Mouse (Mus musculus) midbrain, embryonic 15.5 days (tissue): ENCODE measurements around the gene Rps10. TPM values are rescaled to one million over a fixed set of nuclear protein-coding genes. Genes with fewer than 3 reads are reported as not detected.
A peak's percentile ranks its signal among the peaks of the same experiment; 100 is the strongest.

Experiments
- ATAC-seq: fragments of 200-750 bp; cut with Nextera tagmentation; replicated peaks from 2 replicates; pipeline ENCODE4 v1.8.0; 2017; ENCODE audit warnings: moderate TSS enrichment
- H3K27ac ChIP-seq: fragments of 300-500 bp; sonication (generic); 2 replicates; pipeline ENCODE4 v1.5.1; 2015; ENCODE audit warnings: mild to moderate bottlenecking, inconsistent platforms
- H3K27me3 ChIP-seq: fragments of 300-500 bp; sonication (generic); replicated peaks from 2 replicates; pipeline ENCODE4 v1.6.1; 2015; ENCODE audit warnings: inconsistent platforms
- H3K36me3 ChIP-seq: fragments of 300-500 bp; sonication (generic); replicated peaks from 2 replicates; pipeline ENCODE4 v1.6.1; 2015; ENCODE audit warnings: inconsistent platforms
- H3K4me1 ChIP-seq: fragments of 300-500 bp; sonication (generic); 2 replicates; pipeline ENCODE4 v1.6.1; 2015; ENCODE audit warnings: inconsistent platforms
- H3K4me2 ChIP-seq: fragments of 300-500 bp; sonication (generic); 2 replicates; pipeline ENCODE4 v1.6.1; 2015; ENCODE audit warnings: inconsistent platforms, mild to moderate bottlenecking, moderate library complexity
- H3K4me3 ChIP-seq: fragments of 300-500 bp; sonication (generic); 2 replicates; pipeline ENCODE4 v1.5.1; 2015; ENCODE audit warnings: mild to moderate bottlenecking, inconsistent platforms
- H3K9ac ChIP-seq: fragments of 300-500 bp; sonication (generic); 2 replicates; pipeline ENCODE4 v1.6.1; 2015; ENCODE audit warnings: mild to moderate bottlenecking, inconsistent platforms
- H3K9me3 ChIP-seq: fragments of 300-500 bp; sonication (generic); 2 replicates; pipeline ENCODE4 v1.6.1; 2016; ENCODE audit warnings: inconsistent platforms
- WGBS: fragments of 180-500 bp; shearing (Covaris S2); methylation state at CpG from one replicate; pipeline ENCODE4 v1.1.7; 2015; ENCODE audit warnings: mixed read lengths; 5-methylcytosine and 5-hydroxymethylcytosine counted together
- polyA plus RNA-seq: library from polyadenylated mRNA; unstranded; fragments of >200 nt; fragmentation: Nextera tagmentation; extraction: Ambion mirVana; gene quantifications from 2 replicates; pipeline ENCODE4 v1.2.1, GENCODE M21; 2015

Gene Rps10
- 417 and 421 TPM in 2 replicates for polyA plus RNA-seq

DNA sequence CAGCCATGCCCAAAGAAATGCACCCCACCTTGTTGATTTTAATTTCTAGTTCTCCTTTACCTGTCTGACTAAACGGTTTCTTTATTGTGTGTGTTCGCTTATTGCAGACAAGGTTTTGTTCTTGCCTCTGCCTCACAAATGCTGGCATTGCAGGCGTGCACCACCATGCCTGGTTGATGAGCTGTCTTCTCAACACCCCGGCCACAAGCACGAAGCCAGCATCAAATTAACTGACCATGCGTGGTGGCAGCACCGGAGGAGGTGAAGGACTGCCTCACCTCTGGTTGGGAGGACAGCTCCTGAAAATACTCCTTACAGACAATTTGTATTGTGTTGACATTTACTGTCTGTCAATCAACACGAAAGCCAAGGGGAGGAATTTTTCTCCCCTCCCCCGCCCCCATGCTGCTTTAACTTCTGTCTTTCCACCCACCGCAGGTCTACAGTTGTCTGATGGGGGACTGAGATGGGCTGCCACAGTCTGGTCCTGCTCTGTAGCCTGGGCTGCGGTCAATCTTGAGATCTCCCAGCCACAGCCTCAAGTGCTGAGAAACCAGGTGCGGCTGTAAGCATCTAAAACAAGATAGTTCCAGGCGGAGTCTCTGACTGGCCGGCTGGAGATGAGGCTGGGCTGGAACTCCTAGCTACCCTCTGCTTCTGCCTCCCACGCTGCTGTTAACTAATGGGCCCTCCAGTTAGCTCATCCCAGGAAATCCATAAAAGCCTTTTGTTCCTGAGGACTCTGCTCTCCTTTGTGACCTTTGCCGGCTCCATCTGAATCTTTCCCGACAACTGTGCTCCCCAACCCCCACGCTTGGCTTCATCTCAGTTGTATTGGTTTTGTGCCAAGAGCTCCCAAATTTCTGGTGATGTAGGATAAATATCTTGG is at the start of gene Rps10:
Gene Rps10, minus strand, starts transcription at position 538 of the 889 bp plus-strand sequence.
- peaks cover 28% of the 10 kb centered on the region for H3K4me1 ChIP-seq
- peak within 1 kb of the TSS; percentile 57 for H3K4me2 ChIP-seq
- WGBS: 50% methylated on average over 18 of the region's 18 CpGs
- ATAC-seq: no peak
- H3K4me3 ChIP-seq: peak within 1 kb of the TSS; percentile 59
- peaks cover 4% of the 10 kb centered on the region; the same call in 1 of the 2 replicates for H3K36me3 ChIP-seq
- H3K27ac ChIP-seq: peak within 1 kb of the TSS; percentile 87
- no peaks in the 10 kb centered on the region for H3K27me3 ChIP-seq
- H3K9me3 ChIP-seq: no peaks in the 10 kb centered on the region
- 0 out of 2 replicates have a peak within 1 kb of the TSS, but pooled peaks have one; percentile 36 for H3K9ac ChIP-seq

DNA sequence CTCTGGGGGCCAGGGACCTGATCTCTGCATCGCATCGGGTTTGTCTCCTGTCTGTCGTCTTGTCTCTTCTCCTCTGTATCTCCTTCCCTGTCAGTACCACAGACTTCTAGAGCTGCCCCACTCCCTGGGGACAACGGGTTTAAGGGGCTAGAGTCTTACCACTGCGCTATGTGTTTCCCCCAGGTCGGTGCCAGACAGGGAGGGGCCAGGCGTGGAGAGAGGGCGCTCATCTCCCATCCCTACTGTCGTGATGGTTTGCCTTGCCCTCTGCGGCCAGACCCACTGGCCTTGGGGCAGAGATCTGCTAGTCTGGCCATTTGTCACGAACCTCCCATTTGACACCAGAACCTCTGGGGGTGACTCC is 49.1 kb upstream of the Rps10 start:
- Histone ChIP-seq H3K9ac (peak overlapping the region; percentile 71), H3K4me1 (peaks cover 27% of the 10 kb centered on the region), H3K4me3 (peak overlapping the region; percentile 59), H3K4me2 (peak overlapping the region; percentile 86), H3K9me3 (no peaks in the 10 kb centered on the region), H3K27me3 (no peaks in the 10 kb centered on the region), H3K36me3 (no peaks in the 10 kb centered on the region), H3K27ac (peak overlapping the region; percentile 31; the same call in 1 of the 2 replicates)
- ATAC-seq: peak; percentile 51; the same call in 1 of the 2 replicates
- 0% methylated on average over 11 of the region's 11 CpGs for WGBS

DNA sequence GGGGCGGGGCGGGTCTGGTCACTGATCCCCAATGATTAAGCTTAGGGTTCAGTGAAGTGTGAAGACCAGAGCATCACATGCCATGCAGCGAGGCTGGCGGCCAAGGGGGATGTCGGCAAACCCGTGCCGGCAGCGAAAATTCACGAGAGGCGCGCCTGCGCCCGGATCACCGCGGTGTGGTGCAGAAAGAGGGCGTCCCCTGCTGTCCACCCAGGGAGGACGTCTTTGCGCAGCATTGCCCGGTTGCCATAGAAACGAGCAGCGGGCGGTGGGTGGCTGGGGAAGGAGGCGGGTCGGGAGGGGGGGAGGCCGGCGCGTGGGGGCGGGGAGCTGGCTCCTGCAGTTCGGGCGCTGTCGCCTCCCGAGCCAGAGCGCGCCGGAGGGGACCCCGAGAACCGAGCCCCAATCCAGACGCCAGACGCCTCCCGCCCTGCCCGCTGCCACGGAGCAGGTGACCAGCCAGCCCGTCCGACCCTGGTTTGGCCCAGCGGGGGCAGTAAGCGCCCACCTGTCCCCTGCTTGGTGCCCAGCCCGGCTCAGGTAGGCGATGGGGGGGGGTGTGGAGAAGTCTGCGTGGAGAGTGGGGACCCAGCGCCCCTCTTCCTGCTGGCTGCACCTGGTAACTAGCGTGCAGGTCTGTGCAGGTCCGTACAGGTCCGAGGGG is 48.5 kb upstream of the Rps10 start:
- Histone ChIP-seq H3K9me3 (no peaks in the 10 kb centered on the region), H3K36me3 (no peaks in the 10 kb centered on the region), H3K27ac (peak overlapping the region; percentile 31; the same call in 1 of the 2 replicates), H3K27me3 (no peaks in the 10 kb centered on the region), H3K4me2 (peak overlapping the region; percentile 86), H3K4me3 (peak overlapping the region; percentile 59), H3K9ac (peak overlapping the region; percentile 71), H3K4me1 (peaks cover 27% of the 10 kb centered on the region)
- ATAC-seq: peak; percentile 73
- WGBS: under 1% methylated on average over 45 of the region's 53 CpGs

DNA sequence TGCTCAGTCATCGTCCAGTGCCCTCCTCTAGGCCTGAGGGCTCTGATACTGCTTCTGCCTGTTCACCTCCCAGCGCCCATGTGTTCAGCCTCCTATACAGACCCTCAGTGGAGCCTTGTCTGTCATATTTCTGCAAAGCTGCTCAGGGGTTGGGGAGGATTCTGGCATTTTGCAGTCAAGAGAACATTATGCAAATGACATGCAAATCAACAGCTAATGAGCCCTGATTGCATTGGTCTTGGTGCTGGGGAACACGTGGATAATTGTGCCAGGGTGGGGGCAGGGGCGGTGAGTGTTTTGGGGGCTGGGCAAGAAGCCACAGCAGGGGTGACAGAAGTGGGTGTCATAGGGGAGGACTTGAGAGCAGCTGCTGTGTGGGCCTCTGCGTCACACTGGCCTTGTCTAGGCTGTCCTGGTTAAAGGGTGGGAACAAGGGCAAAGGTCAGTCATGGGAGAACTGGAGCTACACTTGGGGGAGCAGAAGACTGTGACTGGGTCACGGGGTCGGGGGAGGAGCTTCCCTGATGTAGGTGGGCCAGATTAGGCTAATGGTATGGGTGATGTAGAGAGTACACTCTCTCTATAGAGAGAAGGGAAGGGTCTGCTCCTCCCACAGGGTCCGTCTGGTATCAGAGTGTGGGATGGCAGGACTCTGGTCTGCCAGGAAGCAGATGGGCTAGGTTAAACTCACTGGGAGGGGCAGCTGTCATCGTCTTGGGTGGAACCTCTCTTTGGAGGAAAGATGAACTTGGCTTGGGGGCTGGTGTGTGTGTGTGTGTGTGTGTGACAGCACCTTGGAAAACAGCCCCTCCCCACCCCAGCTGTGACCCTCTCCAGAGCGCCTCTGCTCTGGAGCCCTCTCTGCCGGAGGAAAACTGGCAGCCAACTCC is 42.7 kb upstream of the Rps10 start:
- no peak overlapping the region for H3K9ac ChIP-seq

DNA sequence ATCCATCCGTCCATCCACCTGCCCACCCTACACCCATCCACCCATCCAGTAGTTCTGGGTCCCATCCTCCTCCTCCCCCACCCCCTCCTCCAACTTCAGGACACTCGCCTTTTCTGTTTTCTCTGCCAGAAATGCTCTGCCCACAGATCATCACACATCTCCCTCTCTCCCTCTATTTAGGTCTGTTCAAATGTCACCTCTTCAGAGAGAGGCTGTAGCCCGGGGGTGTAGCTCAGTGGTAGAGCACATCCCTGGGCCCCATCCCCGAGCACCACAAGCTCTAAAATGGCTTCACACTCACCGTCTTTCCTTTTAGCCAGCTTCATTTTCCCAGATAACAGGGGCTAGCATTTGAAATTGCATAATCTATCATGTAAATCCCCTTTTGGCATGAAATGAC is 41.3 kb upstream of the Rps10 start:
- Histone ChIP-seq H3K4me1 (peaks cover 22% of the 10 kb centered on the region), H3K27ac (no peak overlapping the region), H3K9ac (no peak overlapping the region), H3K36me3 (no peaks in the 10 kb centered on the region), H3K4me3 (no peak overlapping the region), H3K4me2 (no peak overlapping the region), H3K9me3 (no peaks in the 10 kb centered on the region), H3K27me3 (no peaks in the 10 kb centered on the region)
- no peak for ATAC-seq
- 79% methylated on average over 5 of the region's 5 CpGs for WGBS

More for the DNA sequence above, 42.7 kb upstream of the Rps10 start:
- WGBS: 37% methylated on average over 11 of the region's 11 CpGs
- Histone ChIP-seq H3K9me3 (no peaks in the 10 kb centered on the region), H3K4me1 (peaks cover 22% of the 10 kb centered on the region), H3K36me3 (no peaks in the 10 kb centered on the region), H3K27me3 (no peaks in the 10 kb centered on the region), H3K4me3 (no peak overlapping the region), H3K4me2 (no peak overlapping the region), H3K27ac (peak overlapping the region; percentile 78)
- ATAC-seq: peak; percentile 67

DNA sequence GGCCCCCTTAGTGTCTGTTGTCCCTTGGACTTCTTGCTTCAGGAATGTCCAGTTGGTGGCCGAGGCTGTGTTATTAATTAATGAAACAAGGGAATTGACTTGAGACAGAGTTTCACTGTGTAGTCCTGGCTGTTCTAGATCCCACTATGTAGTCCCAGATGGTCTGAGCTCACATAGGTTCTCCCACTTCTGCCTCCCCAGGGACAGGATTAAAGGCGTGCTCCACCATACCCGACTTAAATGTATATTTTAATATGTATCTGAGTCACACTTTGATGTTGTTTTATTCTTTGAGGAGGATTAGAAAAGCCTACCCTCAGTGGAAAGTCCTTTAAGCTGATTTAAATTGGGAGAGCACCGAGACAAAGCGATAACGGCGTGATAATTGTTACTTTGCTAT is 39.8 kb upstream of the Rps10 start:
- no peaks in the 10 kb centered on the region for H3K36me3 ChIP-seq
- H3K4me3 ChIP-seq: no peak overlapping the region
- no peaks in the 10 kb centered on the region for H3K27me3 ChIP-seq
- ATAC-seq: no peak
- no peaks in the 10 kb centered on the region for H3K9me3 ChIP-seq
- H3K9ac ChIP-seq: no peak overlapping the region
- no peak overlapping the region for H3K4me2 ChIP-seq
- WGBS: 36% methylated on average over 7 of the region's 7 CpGs
- H3K4me1 ChIP-seq: peaks cover 22% of the 10 kb centered on the region
- H3K27ac ChIP-seq: no peak overlapping the region

DNA sequence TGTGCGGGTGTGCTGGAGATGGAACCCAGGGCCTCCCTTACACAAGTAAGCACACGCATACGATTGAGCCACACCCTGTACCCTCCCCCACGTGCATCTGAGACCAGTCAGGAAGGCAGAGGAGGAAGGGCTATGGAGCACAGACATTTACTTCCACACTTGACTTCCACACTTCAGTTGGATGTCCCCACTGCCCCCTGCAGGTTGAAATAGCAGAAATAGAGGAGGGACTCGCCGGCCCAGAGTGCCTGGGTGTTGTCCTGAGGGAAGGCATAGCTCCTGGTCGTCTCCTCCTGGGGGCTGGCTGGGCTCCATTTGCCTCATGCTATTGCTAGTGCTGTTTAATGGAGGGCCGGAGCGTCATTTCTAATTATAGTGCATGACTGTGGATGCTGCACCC is 39.0 kb upstream of the Rps10 start:
- ATAC-seq: no peak

DNA sequence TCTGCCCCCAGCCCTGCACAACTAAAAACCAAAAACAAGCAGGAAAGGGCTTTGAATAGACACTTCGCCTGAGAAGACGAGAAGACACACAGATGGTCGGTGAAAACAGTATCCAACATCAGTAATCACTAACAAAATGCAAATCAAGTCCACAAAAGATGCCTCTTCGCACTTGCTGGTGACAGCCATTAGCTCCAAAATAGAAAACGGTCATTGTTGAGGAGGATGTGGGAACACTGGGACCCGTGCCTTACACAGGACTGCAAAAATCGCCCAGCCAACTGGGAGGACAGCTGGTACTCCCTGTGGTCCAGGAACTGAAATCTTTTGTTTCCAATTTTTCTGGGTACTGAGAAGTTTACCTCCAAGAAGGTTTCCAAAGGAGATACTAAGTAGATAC is 37.5 kb upstream of the Rps10 start:
- peaks cover 12% of the 10 kb centered on the region for H3K4me1 ChIP-seq
- no peak for ATAC-seq
- H3K4me3 ChIP-seq: no peak overlapping the region
- no peak overlapping the region for H3K27ac ChIP-seq
- WGBS: 64% methylated on average over 7 of the region's 7 CpGs
- H3K9me3 ChIP-seq: no peaks in the 10 kb centered on the region
- H3K4me2 ChIP-seq: no peak overlapping the region
- H3K9ac ChIP-seq: no peak overlapping the region
- no peaks in the 10 kb centered on the region for H3K27me3 ChIP-seq
- no peaks in the 10 kb centered on the region for H3K36me3 ChIP-seq

More for the DNA sequence above, 39.0 kb upstream of the Rps10 start:
- Histone ChIP-seq H3K4me2 (no peak overlapping the region), H3K27me3 (no peaks in the 10 kb centered on the region), H3K4me1 (peaks cover 22% of the 10 kb centered on the region), H3K36me3 (no peaks in the 10 kb centered on the region), H3K27ac (no peak overlapping the region), H3K4me3 (no peak overlapping the region), H3K9me3 (no peaks in the 10 kb centered on the region), H3K9ac (no peak overlapping the region)
- WGBS: 75% methylated on average over 9 of the region's 9 CpGs

DNA sequence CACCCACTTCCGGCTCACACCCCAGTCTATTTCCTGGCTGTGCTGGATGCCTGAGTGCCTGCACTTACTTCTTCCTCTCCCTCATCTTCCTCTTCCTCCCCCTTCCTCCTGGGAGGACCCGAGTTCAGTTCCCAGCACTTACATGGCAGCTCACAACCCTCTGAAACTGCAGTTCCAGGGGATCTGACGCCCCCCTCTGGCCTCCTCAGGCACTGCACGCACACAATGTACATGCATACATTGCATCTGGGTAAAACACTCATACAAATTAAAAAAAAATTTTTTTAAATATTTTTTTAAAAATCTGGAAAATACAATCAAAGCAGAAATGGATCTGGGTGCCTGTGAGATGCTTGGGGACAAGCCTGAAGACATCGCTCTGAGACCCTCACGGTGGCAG is 35.3 kb upstream of the Rps10 start:
- no peaks in the 10 kb centered on the region for H3K9me3 ChIP-seq
- no peak overlapping the region for H3K9ac ChIP-seq
- H3K4me3 ChIP-seq: no peak overlapping the region
- no peaks in the 10 kb centered on the region for H3K36me3 ChIP-seq
- H3K4me2 ChIP-seq: no peak overlapping the region
- no peak overlapping the region for H3K27ac ChIP-seq
- no peaks in the 10 kb centered on the region for H3K27me3 ChIP-seq
- ATAC-seq: no peak
- WGBS: 80% methylated on average over 6 of the region's 6 CpGs
- H3K4me1 ChIP-seq: peaks cover 6% of the 10 kb centered on the region

DNA sequence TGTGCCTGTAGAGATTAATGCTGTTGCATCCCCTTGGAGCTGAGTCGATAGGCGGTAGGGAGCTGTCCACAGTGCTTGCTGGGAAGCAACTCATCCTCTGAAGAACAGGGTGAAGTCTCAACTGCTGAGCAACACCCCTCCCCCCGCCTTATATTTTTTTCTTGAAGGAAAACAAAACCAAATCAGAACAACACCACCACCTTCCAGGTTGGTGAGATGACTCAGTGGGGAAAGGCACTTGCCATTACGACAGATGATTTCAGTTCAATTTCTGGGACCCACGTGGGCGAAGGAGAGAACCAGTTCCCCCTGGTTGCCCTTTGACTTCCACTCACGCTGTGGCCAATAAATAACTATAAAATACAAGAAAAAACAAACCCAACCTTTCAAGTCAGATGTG is 22.3 kb upstream of the Rps10 start:
- ATAC-seq: no peak
- H3K4me2 ChIP-seq: no peak overlapping the region
- H3K36me3 ChIP-seq: no peaks in the 10 kb centered on the region
- H3K4me3 ChIP-seq: no peak overlapping the region
- no peak overlapping the region for H3K27ac ChIP-seq
- H3K4me1 ChIP-seq: peaks cover 23% of the 10 kb centered on the region
- no peaks in the 10 kb centered on the region for H3K27me3 ChIP-seq
- WGBS: 77% methylated on average over 7 of the region's 7 CpGs
- no peaks in the 10 kb centered on the region for H3K9me3 ChIP-seq
- H3K9ac ChIP-seq: no peak overlapping the region

DNA sequence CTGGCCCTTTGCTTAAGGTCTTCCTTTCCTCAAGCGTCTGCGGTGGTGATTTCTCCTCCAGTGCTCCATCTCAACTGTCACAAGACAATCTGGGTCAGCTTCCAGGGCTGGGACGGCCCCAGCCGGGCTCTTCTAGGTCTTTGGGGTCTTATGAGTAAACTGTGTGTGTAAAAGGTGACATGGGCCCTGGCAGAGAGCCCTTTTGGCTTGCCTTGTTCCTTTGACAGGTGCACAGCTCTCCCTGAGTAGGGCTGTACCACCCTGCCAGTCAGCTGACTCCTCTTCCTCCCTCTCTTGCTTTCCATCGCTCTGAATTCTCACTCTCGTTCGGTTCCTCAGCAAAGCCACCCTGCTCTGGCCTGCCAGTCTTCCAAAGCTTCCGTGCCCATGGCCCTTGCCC is 20.7 kb upstream of the Rps10 start:
- 75% methylated on average over 8 of the region's 8 CpGs for WGBS
- H3K4me2 ChIP-seq: peak overlapping the region; percentile 85; the same call in 1 of the 2 replicates
- no peak overlapping the region for H3K9ac ChIP-seq
- no peaks in the 10 kb centered on the region for H3K9me3 ChIP-seq
- no peaks in the 10 kb centered on the region for H3K36me3 ChIP-seq
- no peak for ATAC-seq
- H3K27me3 ChIP-seq: no peaks in the 10 kb centered on the region
- peaks cover 23% of the 10 kb centered on the region for H3K4me1 ChIP-seq
- no peak overlapping the region for H3K27ac ChIP-seq
- H3K4me3 ChIP-seq: no peak overlapping the region

DNA sequence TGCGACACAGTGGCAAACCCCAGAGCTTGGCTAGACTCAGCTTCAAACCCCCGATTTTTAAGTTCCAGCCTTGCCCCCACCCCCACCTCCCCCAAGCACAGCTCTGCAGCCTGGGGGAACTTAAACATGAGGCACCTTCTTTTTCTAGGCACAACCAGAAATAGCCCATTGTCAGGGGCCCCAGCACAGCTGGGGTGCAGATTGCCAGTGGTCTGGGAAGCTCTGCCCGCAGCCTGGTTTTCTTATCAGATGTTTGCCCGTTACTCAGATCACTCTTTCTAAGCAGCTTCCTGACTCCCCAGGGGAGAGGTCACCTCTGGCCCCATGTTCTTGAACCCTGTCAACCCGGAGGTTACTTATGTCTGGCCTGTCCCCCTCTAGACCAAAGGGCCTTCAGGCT is 19.9 kb upstream of the Rps10 start:
- no peaks in the 10 kb centered on the region for H3K27me3 ChIP-seq
- ATAC-seq: no peak
- H3K9ac ChIP-seq: peak overlapping the region; percentile 82
- H3K27ac ChIP-seq: no peak overlapping the region
- peak overlapping the region; percentile 83 for H3K4me3 ChIP-seq
- H3K9me3 ChIP-seq: no peaks in the 10 kb centered on the region
- H3K4me2 ChIP-seq: peak overlapping the region; percentile 85
- WGBS: 23% methylated on average over 5 of the region's 5 CpGs
- peaks cover 23% of the 10 kb centered on the region for H3K4me1 ChIP-seq
- H3K36me3 ChIP-seq: no peaks in the 10 kb centered on the region
